Mouse (Mus musculus) embryonic fibroblast, embryonic 13.5 days (primary cell): ENCODE measurements at regions not wholly inside any gene's neighbourhood (a gene's known extent, or its start where the extent isn't known, plus 50 kb on each side); places are given as distances from the start of the nearest gene placed in this dataset.

Source experiments
- H3K27ac ChIP-seq: 2 replicates; pipeline ENCODE4 v1.5.1; 2012; ENCODE audit warnings: low read length, control low read depth, inconsistent platforms; ENCODE audit not compliant: insufficient read depth
- H3K4me1 ChIP-seq: 2 replicates; pipeline ENCODE4 v1.6.1; 2011; ENCODE audit warnings: low read length; ENCODE audit not compliant: control insufficient read depth, insufficient read depth
- H3K4me3 ChIP-seq: 2 replicates; pipeline ENCODE4 v1.5.1; 2011; ENCODE audit warnings: mild to moderate bottlenecking, control low read depth, low read length; ENCODE audit not compliant: insufficient read depth
- CTCF ChIP-seq: IDR thresholded peaks from 2 replicates; pipeline ENCODE4 v1.5.1; 2011; ENCODE audit warnings: mild to moderate bottlenecking, control low read depth, low read length, moderate library complexity, borderline replicate concordance; ENCODE audit not compliant: insufficient read depth
- POLR2A ChIP-seq: IDR thresholded peaks from 2 replicates; pipeline ENCODE4 v1.6.1; 2011; ENCODE audit warnings: low read depth, mild to moderate bottlenecking, control low read depth, low read length, moderate library complexity

DNA sequence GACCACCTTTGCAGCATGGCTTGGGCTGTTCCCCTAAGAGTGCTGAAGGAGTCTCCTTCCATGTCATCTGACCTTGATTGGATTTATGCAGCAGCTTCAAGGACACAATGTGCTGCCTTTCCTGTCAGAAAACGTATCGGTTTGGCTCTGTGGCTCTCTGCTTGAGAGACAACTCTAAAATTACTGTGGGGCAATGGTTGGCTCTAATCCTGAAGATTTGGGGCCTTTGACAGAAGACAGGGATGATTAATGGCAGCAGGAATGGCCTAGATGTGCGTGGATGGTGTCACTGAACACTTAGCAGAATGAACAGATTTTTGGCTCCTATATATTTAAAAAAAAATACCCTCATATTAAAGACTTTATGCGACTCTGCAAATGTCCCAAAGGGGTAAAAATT, 136.8 kb upstream of the Dnajc19 start:
- H3K4me3 ChIP-seq = no peak overlapping the region
- H3K27ac ChIP-seq = no peak overlapping the region
- TF ChIP-seq CTCF = no peak
- no peak for TF ChIP-seq POLR2A

DNA sequence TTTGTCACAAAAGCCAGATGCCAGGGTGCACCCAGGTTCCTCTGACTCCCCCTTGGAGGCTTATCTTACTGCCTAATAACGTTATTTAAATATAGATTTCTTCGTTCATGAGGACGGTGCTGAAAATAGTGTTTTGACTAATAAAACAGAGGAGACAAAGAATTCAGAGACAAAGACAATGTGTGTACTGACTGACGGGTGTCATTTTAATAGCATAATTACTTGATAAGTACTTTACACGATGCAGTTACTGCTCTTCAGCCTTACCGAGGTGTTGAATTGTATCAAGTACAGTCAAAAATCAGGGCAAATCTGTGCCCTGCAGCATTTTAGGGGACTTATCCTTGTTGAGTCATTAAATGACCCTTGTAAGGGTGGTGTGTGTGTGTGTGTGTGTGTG, 133.1 kb upstream of the Dnajc19 start:
- no peak overlapping the region for H3K4me3 ChIP-seq
- TF ChIP-seq CTCF = no peak
- no peak for TF ChIP-seq POLR2A
- H3K4me1 ChIP-seq = no peaks in the 10 kb centered on the region
- H3K27ac ChIP-seq = no peak overlapping the region

More for the DNA sequence above, 136.8 kb upstream of the Dnajc19 start:
- no peaks in the 10 kb centered on the region for H3K4me1 ChIP-seq

DNA sequence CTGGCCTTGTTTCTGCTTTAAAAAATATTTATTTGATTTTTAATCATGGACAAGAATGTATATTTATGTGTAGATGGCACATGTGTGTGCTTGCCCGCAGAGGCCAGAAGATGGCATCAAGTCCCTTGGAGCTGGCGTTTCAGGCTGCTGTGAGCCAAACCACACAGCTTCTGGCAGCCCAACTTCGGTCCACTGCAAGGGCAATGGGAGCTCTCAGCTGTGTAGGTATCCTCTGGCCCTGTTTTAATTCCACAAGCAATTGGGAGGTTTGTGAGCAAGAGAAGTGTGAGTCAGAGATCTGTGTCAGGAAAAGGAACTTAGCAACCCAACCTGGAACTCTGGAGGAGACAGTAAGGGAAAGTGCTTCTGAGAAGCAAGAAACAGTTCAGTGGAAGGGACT, 125.3 kb upstream of the Dnajc19 start:
- Histone ChIP-seq H3K4me1 (no peaks in the 10 kb centered on the region), H3K27ac (no peak overlapping the region), H3K4me3 (no peak overlapping the region)
- TF ChIP-seq CTCF = no peak
- TF ChIP-seq POLR2A = no peak

DNA sequence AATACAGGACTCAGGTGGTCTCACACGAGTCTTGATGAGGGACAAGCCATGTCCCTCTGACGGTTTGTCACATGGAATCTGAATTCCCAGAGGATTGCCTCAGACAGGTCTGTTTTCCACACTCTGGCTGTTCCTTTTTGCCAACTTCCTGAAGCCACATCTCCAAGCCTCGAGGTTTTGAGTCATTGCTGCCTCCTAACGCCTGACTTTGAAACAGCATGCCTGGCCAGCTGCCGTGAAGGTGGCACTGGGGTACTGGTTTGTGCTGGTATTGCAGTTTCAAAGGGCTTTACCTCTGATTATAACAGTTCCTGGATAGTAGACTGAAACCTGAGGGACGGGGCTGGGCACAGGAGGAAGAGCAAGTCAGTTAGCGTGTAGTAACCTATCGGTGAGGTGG, 117.1 kb upstream of the Dnajc19 start:
- TF ChIP-seq CTCF (no peak), POLR2A (no peak)
- Histone ChIP-seq H3K4me3 (no peak overlapping the region), H3K27ac (no peak overlapping the region), H3K4me1 (no peaks in the 10 kb centered on the region)

DNA sequence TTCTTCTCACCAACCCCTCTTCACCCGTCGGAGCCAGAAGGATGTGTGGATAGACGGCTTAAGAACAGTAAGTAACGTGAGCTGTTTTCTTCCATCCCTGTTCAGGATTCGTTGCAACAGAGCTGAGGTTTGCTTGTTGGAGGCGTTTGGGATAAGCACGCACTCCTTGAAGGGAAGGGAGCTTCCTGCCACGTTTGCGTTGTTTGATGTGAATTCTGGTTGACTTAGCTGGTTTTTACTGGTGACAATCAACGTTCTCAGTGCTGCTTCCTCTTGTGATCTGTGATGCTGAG, 116.0 kb upstream of the Dnajc19 start:
- TF ChIP-seq POLR2A (no peak), CTCF (no peak)
- no peaks in the 10 kb centered on the region for H3K4me1 ChIP-seq
- H3K27ac ChIP-seq = no peak overlapping the region
- H3K4me3 ChIP-seq = no peak overlapping the region

DNA sequence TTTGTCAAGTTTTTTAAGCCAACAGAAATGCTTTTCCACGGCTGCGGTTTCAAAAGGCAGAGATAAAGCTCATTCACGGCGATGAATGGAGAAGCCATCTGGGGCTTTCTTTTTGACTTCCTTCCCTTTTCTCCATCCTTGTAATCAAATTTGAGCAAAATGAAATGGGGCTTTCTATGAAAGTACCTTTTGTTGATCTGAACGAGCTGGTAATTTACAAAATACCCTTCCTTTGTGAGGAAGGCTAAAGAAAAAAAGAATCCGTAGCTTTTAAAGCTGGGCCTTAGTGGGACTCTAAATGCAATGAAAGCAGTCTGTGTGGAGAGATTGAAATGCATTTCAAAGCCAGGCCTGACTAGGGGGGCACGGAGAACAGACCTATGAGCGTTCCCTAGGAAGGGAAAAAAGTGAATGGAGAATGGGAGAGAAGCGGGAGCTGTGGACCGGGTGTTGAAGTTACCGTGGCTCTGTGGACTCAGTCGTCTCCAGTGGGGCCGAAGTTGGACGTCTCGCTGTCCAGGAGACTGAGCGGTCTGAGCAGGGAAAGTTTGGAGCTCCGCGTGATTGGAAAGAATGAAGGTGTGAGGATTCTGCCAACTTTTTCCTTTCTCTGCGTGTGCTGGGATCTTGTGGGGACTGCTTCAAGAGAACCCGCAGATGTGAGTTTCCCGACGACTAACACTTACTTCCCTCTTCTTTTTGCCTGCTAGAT, 115.5 kb upstream of the Dnajc19 start:
- Histone ChIP-seq H3K27ac (no peak overlapping the region), H3K4me3 (no peak overlapping the region), H3K4me1 (no peaks in the 10 kb centered on the region)
- no peak for TF ChIP-seq CTCF
- TF ChIP-seq POLR2A = no peak

DNA sequence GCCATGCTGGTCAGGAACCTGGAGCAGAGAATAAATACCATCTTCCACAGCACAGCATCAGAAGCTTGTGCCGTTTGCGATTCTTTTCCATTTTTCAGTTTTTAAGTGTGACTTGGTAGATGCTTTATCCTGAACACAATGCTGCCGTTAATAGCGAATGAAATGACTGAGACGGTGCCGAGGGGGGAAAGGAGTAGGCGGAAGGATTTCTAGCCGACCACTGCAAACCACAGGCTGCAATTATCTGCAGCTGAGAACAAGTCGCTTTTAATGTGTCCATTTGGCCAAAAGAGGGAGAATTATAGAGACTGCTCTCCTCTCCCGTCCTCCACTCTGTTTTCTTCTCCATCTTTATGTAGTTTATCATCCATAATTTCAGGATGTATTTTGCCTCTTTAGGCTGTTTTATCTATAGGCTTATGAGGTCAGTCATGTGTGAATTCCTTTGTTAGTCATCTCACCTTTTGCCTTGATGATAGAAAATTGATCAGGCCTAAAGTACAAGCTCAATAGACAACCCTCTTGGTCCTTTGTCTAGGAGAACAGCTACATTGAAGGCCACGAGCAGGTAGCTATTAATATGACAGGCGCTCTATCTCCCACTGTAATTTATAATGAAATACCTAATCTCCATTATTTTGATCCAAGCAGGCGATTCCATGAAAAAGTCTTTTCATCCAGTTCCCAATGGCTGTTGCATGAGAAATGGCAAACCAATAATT, 114.8 kb upstream of the Dnajc19 start:
- TF ChIP-seq CTCF = no peak
- no peak for TF ChIP-seq POLR2A
- Histone ChIP-seq H3K4me3 (no peak overlapping the region), H3K4me1 (no peaks in the 10 kb centered on the region), H3K27ac (no peak overlapping the region)

DNA sequence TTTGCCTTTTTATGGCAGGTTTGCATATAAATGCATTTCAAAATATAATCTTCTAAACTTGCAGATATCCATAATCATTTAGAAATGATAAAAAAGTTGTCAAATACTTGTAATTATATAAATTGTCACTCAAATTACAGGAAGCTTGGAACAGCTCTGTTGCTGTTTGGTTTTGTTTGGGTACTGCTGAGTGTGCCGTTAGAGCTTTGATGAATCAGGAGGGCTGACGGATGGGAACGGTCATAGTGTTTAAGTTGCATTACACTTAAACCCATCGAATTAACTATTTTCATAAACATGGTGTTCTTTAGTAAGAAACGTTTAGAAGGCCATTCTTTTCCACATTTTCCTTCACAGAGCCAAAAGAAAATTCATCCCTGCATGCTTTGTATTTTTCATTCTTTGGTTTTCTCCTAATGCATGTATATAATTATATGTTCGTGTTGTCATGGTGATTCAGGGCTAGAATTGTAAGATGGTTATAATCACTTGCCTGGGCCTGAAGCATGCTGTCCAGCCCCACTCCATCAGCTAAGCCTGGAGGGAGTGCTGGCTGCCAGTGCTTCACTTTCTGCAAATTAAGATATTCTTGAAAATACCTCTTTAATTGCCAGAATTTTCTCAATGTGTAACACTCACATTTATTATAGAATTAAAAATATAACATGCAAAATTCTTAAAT, 92.4 kb upstream of the Dnajc19 start:
- TF ChIP-seq CTCF (no peak), POLR2A (no peak)
- peaks cover 2% of the 10 kb centered on the region; the same call in 1 of the 2 replicates for H3K4me1 ChIP-seq
- no peak overlapping the region for H3K4me3 ChIP-seq
- H3K27ac ChIP-seq = no peak overlapping the region

DNA sequence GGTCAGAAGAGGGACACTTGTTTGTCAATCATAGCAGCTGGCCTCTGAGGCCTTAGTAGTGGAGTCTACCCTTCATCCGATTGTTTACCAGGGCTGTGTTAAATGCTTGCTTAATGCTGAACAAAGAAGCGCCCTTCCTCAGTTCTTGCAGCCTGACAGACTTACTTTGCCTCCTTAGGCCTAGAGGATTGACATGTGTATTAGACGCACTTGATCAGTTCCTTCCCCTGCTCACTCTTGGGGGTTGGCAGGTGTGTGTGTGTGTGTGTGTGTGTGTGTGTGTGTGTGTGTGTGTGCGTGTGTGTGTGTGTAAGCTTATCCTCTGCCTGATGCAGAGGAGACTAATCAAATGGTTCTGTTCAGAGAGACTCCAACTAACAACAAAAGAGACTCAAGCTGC, 91.8 kb upstream of the Dnajc19 start:
- no peak overlapping the region for H3K4me3 ChIP-seq
- TF ChIP-seq CTCF = no peak
- no peak for TF ChIP-seq POLR2A
- H3K4me1 ChIP-seq = peaks cover 2% of the 10 kb centered on the region; the same call in 1 of the 2 replicates
- H3K27ac ChIP-seq = no peak overlapping the region

DNA sequence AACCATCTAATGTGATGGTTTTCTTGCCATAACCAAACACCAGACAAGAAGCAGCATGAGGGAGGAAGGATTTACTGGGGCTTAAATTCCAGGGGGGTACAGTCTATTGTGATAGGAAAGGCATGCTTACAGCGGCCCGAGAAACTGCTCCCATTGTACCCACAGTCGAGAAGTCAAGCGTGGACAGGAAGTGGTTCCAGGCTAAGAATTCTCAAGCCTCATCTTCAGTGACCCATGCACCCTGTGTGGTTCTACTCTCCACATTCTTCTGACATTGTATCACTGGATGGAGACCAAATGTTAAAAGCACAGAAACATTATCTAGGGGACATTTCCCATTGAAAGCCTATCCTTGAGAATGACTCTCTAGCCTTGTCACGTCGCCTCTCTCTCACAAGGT, 90.8 kb upstream of the Dnajc19 start:
- no peak overlapping the region for H3K27ac ChIP-seq
- H3K4me3 ChIP-seq = no peak overlapping the region
- TF ChIP-seq POLR2A (no peak), CTCF (no peak)
- peaks cover 2% of the 10 kb centered on the region; the same call in 1 of the 2 replicates for H3K4me1 ChIP-seq
